Mouse (Mus musculus): ENCODE data around the gene L1cam.

DNA sequence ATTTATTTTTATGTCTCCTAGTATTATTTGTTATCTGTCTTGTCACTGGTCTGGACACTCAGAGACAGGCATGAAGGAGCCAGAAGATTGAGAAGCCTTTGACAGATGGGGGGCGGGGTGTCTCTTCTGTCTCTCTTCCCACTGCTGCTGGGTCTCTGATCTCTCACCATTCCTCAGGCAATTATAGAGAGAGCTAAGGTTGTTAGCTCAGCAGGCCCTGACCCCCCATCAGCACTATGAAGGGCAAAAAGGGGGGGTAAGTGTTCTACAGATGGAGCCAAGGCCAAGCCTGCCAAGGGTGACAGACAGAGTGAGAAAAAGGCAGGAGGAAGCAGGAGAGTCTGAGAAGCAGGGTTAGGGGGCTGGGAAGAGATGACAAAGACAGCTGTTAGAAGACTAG lies 23.9 kb downstream of the L1cam start:
- no peak for TF ChIP-seq CTCF (IDR thresholded peaks at IDR 0.05; ENCODE audit: control insufficient read depth, insufficient read depth, insufficient read length)
- TF ChIP-seq MYOG (IDR thresholded peaks at IDR 0.05; ENCODE audit: control insufficient read depth, extremely low read depth, insufficient read length) = no peak
- TF ChIP-seq USF1 (IDR thresholded peaks at IDR 0.05; ENCODE audit: low read depth) = no peak
- TF ChIP-seq MYOD1 (IDR thresholded peaks at IDR 0.05; ENCODE audit: control insufficient read depth, insufficient read length, low read depth) = no peak

Data from C2C12 (cell line).